Mouse (Mus musculus) T-helper 2 cell (primary cell): ENCODE data around the gene Pde4b.

Experiments
- in situ Hi-C: fragments of 300-600 bp; cut with MboI, MseI; formaldehyde crosslinking; loops from one replicate; pipeline ENCODE4 v1.15.1; 2025; ENCODE audit warnings: high pct_unique_total_duplicates

Pde4b gene

GRCm38 (mm10) chr4:102506376-102507280 is 419.3 kb downstream of the Pde4b start:
- in situ Hi-C loops: loop anchor here (25.0 kb wide), 4 partner anchors 381 to 1294 kb away; partner anchors contain the start of genes Mier1 and Wdr78

- in situ Hi-C loops: loop anchor here (25.0 kb wide), 4 partner anchors 380 to 1295 kb away; partner anchors contain the start of genes Mier1 and Wdr78
Observed at GRCm38 (mm10) chr4:102507344-102507743, 420.0 kb downstream of the Pde4b start.

GRCm38 (mm10) chr4:102507753-102508152 is 420.4 kb downstream of the Pde4b start:
- in situ Hi-C loops: loop anchor here (25.0 kb wide), 4 partner anchors 380 to 1295 kb away; partner anchors contain the start of genes Mier1 and Wdr78

- in situ Hi-C loops: loop anchor here (5.0 to 25.0 kb wide), 5 partner anchors 57 to 1298 kb away; partner anchors contain the start of genes Mier1 and Wdr78
Observed at GRCm38 (mm10) chr4:102510061-102510460, 422.7 kb downstream of the Pde4b start.

GRCm38 (mm10) chr4:102510939-102511391 is 423.6 kb downstream of the Pde4b start:
- in situ Hi-C loops: loop anchor here (5.0 to 25.0 kb wide), 5 partner anchors 56 to 1299 kb away; partner anchors contain the start of genes Mier1 and Wdr78

- in situ Hi-C loops: loop anchor here (5.0 to 25.0 kb wide), 5 partner anchors 56 to 1299 kb away; partner anchors contain the start of genes Mier1 and Wdr78
Observed at GRCm38 (mm10) chr4:102511511-102511910, 424.2 kb downstream of the Pde4b start.

- in situ Hi-C loops: loop anchor here (5.0 to 25.0 kb wide), 5 partner anchors 54 to 1301 kb away; partner anchors contain the start of genes Mier1 and Wdr78
Observed at GRCm38 (mm10) chr4:102512940-102513339, 425.6 kb downstream of the Pde4b start.

GRCm38 (mm10) chr4:102513514-102513913 is 426.2 kb downstream of the Pde4b start:
- in situ Hi-C loops: loop anchor here (5.0 to 25.0 kb wide), 5 partner anchors 54 to 1301 kb away; partner anchors contain the start of genes Mier1 and Wdr78

- in situ Hi-C loops: loop anchor here (5.0 to 25.0 kb wide), 5 partner anchors 52 to 1303 kb away; partner anchors contain the start of genes Mier1 and Wdr78
Observed at GRCm38 (mm10) chr4:102514972-102515835, 427.9 kb downstream of the Pde4b start.

GRCm38 (mm10) chr4:102516395-102516794 is 429.1 kb downstream of the Pde4b start:
- in situ Hi-C loops: loop anchor here (25.0 kb wide), 4 partner anchors 371 to 1304 kb away; partner anchors contain the start of genes Mier1 and Wdr78

- in situ Hi-C loops: loop anchor here (25.0 kb wide), 4 partner anchors 370 to 1305 kb away; partner anchors contain the start of genes Mier1 and Wdr78
Observed at GRCm38 (mm10) chr4:102516982-102517630, 429.8 kb downstream of the Pde4b start.

GRCm38 (mm10) chr4:102517653-102518052 is 430.3 kb downstream of the Pde4b start:
- in situ Hi-C loops: loop anchor here (25.0 kb wide), 4 partner anchors 370 to 1305 kb away; partner anchors contain the start of genes Mier1 and Wdr78

GRCm38 (mm10) chr4:102518341-102518740 is 431.0 kb downstream of the Pde4b start:
- in situ Hi-C loops: loop anchor here (25.0 kb wide), 4 partner anchors 369 to 1306 kb away; partner anchors contain the start of genes Mier1 and Wdr78

GRCm38 (mm10) chr4:102520669-102521261 is 433.4 kb downstream of the Pde4b start:
- in situ Hi-C loops: loop anchor here (25.0 kb wide), 4 partner anchors 367 to 1308 kb away; partner anchors contain the start of genes Mier1 and Wdr78

- in situ Hi-C loops: loop anchor here (25.0 kb wide), 4 partner anchors 366 to 1309 kb away; partner anchors contain the start of genes Mier1 and Wdr78
Observed at GRCm38 (mm10) chr4:102521434-102521833, 434.1 kb downstream of the Pde4b start.

- in situ Hi-C loops: no loop called here
Observed at GRCm38 (mm10) chr4:102527361-102527760, 440.0 kb downstream of the Pde4b start.

GRCm38 (mm10) chr4:102530797-102531196 is 443.5 kb downstream of the Pde4b start:
- in situ Hi-C loops: no loop called here

- in situ Hi-C loops: no loop called here
Observed at GRCm38 (mm10) chr4:102531729-102532128, 444.4 kb downstream of the Pde4b start.
